Mouse (Mus musculus) splenic B cell, adult 2 months (primary cell): ENCODE data around the gene Olfr1443.
"Not testable (repeated sequence)": the region's sequence is repeated elsewhere in the genome, so short reads cannot be mapped to it uniquely, and the experiment has no call there.

ENCODE experiments used
- DNase-seq: peaks from one replicate; pipeline ENCODE4 v3.0.0-alpha.2; 2011; ENCODE audit warnings: low read depth, low spot score
- H3K27me3 ChIP-seq: 2 replicates; pipeline ENCODE4 v1.6.1; 2012; ENCODE audit warnings: mild to moderate bottlenecking, low read length, moderate library complexity, mixed read lengths; ENCODE audit not compliant: control insufficient read depth, poor library complexity, insufficient read depth, severe bottlenecking
- H3K36me3 ChIP-seq: 2 replicates; pipeline ENCODE4 v1.6.1; 2012; ENCODE audit warnings: mild to moderate bottlenecking, low read length, moderate library complexity, mixed read lengths; ENCODE audit not compliant: control insufficient read depth, poor library complexity, insufficient read depth, severe bottlenecking

Gene Olfr1443

DNA sequence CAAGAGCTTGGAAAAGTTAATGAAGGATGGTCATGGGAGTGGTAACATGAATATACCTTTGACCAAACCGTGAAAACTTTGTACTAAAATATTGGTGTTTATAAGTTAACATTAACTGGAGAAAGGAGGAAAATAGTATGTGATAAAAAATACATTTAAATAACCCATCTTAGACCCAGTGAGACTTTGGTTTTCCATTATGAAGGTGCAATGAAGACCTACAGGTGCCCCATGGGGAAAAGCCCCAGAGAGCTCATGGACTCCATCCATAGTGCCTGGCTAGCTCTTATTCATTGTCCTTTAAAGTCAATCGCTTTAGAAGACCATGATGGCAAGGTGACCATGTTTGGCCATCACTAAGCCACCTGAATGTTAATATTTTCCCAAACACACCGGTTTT, at the start of gene Olfr1443:
Olfr1443 (plus strand) TSS at position 301 of the 400 bp plus-strand sequence.
- H3K36me3 ChIP-seq, result no peaks in the 10 kb centered on the region
- no peak for DNase-seq
- no peaks in the 10 kb centered on the region for H3K27me3 ChIP-seq

GRCm38 (mm10) chr19:12633176-12633575, 44.7 kb upstream of the Olfr1443 start, which contains the start of gene Glyat:
Gene Glyat, plus strand, starts transcription at chr19:12633308.
- Histone ChIP-seq H3K27me3 (no peaks in the 10 kb centered on the region), H3K36me3 (no peaks in the 10 kb centered on the region)
- no peak for DNase-seq

GRCm38 (mm10) chr19:12634259-12634658, 43.7 kb upstream of the Olfr1443 start:
- Histone ChIP-seq H3K27me3 (no peaks in the 10 kb centered on the region), H3K36me3 (no peaks in the 10 kb centered on the region)
- DNase-seq, result no peak

DNA sequence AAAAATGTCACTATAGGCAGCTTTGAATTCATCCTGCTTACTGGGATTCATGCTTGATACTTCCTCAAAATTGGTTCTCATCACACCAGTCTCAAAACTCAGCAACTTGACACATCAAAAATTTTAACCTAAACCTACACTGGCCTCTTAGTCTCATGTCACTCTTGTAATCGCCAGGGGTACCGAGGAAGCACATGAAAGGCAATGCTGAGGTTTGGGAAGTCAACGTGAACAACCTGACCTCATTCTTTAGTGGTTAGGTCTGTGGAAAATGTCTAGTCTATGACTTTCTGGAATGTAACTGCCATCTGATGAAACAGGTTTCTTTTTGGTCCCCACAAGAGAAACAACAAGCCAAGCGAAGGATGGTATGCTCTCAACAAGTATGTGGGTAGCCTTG, 42.9 kb upstream of the Olfr1443 start:
- DNase-seq, result no peak
- Histone ChIP-seq H3K27me3 (no peaks in the 10 kb centered on the region), H3K36me3 (no peaks in the 10 kb centered on the region)

DNA sequence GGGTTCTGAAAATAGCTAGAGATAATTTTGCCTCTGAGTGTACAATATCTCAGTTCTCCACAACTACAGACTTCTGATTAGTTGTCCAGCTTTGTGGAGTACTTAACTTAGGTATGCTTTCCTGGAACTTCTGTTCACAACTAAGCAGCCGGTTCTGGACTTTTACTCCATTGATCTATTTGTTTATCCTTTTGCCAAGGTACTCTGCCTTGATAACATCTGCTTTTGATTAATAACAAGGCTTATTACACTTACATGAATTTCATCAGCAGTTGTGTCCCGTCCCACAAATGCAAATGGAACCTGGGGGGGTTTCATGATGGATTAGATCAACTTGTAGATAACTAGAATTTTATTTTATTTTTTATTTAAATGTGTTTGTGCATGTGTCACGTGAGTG, 41.0 kb upstream of the Olfr1443 start:
- no peak for DNase-seq
- Histone ChIP-seq H3K36me3 (no peaks in the 10 kb centered on the region), H3K27me3 (no peaks in the 10 kb centered on the region)

DNA sequence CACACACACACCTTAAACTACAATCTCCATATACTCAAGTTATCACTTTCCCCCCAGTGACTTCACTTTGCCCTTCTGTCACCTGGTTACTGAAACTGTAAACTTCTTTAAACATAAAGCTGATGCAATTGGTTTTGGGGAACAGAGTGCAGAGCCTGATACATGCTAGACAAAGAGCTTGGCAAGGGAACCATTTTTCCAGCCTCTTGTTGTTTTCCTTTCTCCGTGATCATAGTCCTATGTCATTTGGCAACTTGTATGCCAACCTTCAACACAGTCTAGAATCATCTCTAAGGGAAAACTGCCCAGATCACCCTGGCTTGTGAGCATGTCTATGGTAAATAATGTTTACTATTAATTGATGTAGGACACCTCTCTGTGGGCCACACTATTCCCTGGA, 39.9 kb upstream of the Olfr1443 start:
- DNase-seq, result no peak
- H3K36me3 ChIP-seq, result no peaks in the 10 kb centered on the region
- H3K27me3 ChIP-seq, result no peaks in the 10 kb centered on the region

- Histone ChIP-seq H3K27me3 (no peaks in the 10 kb centered on the region), H3K36me3 (no peaks in the 10 kb centered on the region)
- no peak for DNase-seq
Measured at GRCm38 (mm10) chr19:12649511-12649910, 28.4 kb upstream of the Olfr1443 start.

DNA sequence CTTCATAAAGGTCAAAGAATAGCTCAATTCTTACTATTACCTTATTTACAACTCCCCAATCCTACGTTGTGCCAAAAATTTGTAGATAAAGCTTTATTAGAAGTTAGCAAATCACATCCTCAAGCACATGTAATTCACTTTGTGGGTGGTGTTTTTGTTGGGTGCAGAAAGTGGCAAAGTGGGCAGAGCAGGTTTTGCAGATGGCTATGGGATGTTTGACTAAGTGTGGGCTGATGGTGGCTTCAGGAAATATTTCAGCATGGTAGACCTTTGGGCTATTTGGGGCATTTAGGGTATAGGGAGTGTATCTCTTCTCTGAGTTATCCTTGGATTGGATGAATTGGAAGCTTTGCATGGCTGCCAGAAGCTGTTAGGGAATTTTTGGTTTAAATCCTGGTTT, 11.8 kb upstream of the Olfr1443 start:
- H3K36me3 ChIP-seq, result no peaks in the 10 kb centered on the region
- DNase-seq, result no peak
- no peaks in the 10 kb centered on the region for H3K27me3 ChIP-seq

GRCm38 (mm10) chr19:12668601-12669000, 9.3 kb upstream of the Olfr1443 start:
- H3K27me3 ChIP-seq, DNase-seq, H3K36me3 ChIP-seq: not testable (repeated sequence)

GRCm38 (mm10) chr19:12670139-12670538, 7.8 kb upstream of the Olfr1443 start, which contains the start of gene Olfr1442:
Gene Olfr1442, plus strand, starts transcription at chr19:12670439.
- no peaks in the 10 kb centered on the region for H3K27me3 ChIP-seq
- no peaks in the 10 kb centered on the region for H3K36me3 ChIP-seq
- DNase-seq, result no peak

DNA sequence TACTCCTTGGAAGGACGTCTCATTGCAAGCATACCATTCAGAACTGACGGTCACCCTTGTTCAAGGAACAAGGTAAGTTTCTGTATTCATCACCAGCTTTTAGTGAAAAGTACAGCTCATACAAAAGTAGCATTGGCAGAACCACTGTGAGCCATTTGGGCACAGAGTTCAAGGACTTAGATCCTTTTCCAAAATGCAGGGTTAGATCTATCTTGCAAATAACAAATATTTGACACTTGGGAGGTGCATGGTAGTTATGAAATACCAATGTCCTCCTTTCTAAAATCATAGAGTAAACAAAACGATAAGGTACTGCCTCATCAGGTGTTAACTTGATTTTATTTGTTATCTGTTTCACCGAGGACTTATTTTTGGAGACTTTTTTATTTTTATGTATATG, 6.9 kb upstream of the Olfr1443 start:
- Histone ChIP-seq H3K27me3 (no peaks in the 10 kb centered on the region), H3K36me3 (no peaks in the 10 kb centered on the region)
- no peak for DNase-seq

DNA sequence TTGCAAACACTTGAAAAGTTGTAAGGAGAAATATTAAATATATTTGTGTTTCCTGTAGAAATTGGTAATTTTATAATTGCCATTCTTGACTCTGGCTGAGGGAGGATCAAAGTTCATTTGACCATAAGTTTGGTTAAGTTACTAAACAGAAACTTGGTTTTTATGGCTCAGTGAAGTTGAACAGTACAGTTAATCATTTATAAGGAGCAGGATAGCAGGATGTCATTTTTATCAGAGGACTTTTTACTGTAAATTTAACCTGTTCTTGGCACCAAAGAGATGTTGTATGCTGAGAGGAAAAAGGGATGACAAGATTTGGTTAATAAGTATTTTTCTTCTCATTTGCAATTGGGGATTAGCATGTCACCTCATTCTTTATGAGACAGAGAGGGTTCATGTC, 6.7 kb downstream of the Olfr1443 start:
- H3K36me3 ChIP-seq, result no peaks in the 10 kb centered on the region
- no peaks in the 10 kb centered on the region for H3K27me3 ChIP-seq
- DNase-seq, result no peak

GRCm38 (mm10) chr19:12685231-12685630, 7.3 kb downstream of the Olfr1443 start:
- H3K36me3 ChIP-seq, result no peaks in the 10 kb centered on the region
- DNase-seq, result no peak
- no peaks in the 10 kb centered on the region for H3K27me3 ChIP-seq

GRCm38 (mm10) chr19:12695590-12695989, 17.7 kb downstream of the Olfr1443 start, which contains the start of gene Keg1:
Gene Keg1, plus strand, starts transcription at chr19:12695786.
- Histone ChIP-seq H3K36me3 (no peaks in the 10 kb centered on the region), H3K27me3 (no peaks in the 10 kb centered on the region; the same call in 1 of the 2 replicates)
- no peak for DNase-seq

DNA sequence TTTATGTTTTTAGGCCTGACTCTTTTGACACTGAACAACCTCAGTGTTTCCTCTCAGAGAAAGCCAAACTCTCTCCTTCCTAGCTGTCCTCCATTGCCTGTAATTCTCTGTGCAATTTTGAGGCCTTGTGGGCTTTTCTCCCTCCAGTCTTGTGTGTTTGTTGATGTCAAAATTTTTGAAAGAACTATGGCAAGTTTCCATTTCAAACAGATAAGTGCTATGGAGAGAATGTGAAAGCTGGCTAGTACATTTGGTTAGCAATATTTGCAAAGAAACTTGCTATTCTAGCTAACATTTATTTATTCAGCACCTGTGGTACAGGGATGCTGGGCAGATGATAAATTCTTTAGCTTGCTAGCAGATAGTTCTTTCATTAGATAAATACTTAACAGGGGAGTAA, 18.3 kb downstream of the Olfr1443 start:
- no peaks in the 10 kb centered on the region for H3K36me3 ChIP-seq
- DNase-seq, result no peak
- H3K27me3 ChIP-seq, result no peaks in the 10 kb centered on the region; the same call in 1 of the 2 replicates

- Histone ChIP-seq H3K36me3 (no peaks in the 10 kb centered on the region), H3K27me3 (peaks cover 2% of the 10 kb centered on the region)
- peak; percentile 3 for DNase-seq
Measured at GRCm38 (mm10) chr19:12708458-12708857, 30.5 kb downstream of the Olfr1443 start.
